Mouse (Mus musculus) neural tube, embryonic 14.5 days (tissue): ENCODE measurements around the gene Hydin. TPM values are rescaled to one million over a fixed set of nuclear protein-coding genes. Genes with fewer than 3 reads are reported as not detected.

ENCODE experiments used
- ATAC-seq: fragments of 200-750 bp; cut with Nextera tagmentation; 2 replicates; pipeline ENCODE4 v1.8.0; 2017; ENCODE audit warnings: low read depth, mild to moderate bottlenecking, moderate TSS enrichment, moderate library complexity
- H3K27ac ChIP-seq: fragments of 300-500 bp; sonication (generic); 2 replicates; pipeline ENCODE4 v1.5.1; 2014; ENCODE audit warnings: low read depth, mild to moderate bottlenecking, control low read depth, low read length, moderate library complexity, mixed read lengths
- H3K27me3 ChIP-seq: fragments of 300-500 bp; sonication (generic); 2 replicates; pipeline ENCODE4 v1.6.1; 2014; ENCODE audit warnings: low read length; ENCODE audit not compliant: control insufficient read depth, insufficient read depth
- H3K36me3 ChIP-seq: fragments of 300-500 bp; sonication (generic); 2 replicates; pipeline ENCODE4 v1.6.1; 2014; ENCODE audit warnings: low read length, mixed read lengths; ENCODE audit not compliant: control insufficient read depth, insufficient read depth
- H3K4me1 ChIP-seq: fragments of 300-500 bp; sonication (generic); 2 replicates; pipeline ENCODE4 v1.6.1; 2014; ENCODE audit warnings: low read length; ENCODE audit not compliant: control insufficient read depth, insufficient read depth
- H3K4me2 ChIP-seq: fragments of 300-500 bp; sonication (generic); 2 replicates; pipeline ENCODE4 v1.6.1; 2014; ENCODE audit warnings: mild to moderate bottlenecking, low read depth, low read length, control low read depth
- H3K4me3 ChIP-seq: fragments of 300-500 bp; sonication (generic); 2 replicates; pipeline ENCODE4 v1.5.1; 2014; ENCODE audit warnings: low read depth, low read length, control low read depth, mixed read lengths
- H3K9ac ChIP-seq: fragments of 300-500 bp; sonication (generic); replicated peaks from 2 replicates; pipeline ENCODE4 v1.6.1; 2014; ENCODE audit warnings: low read depth, mild to moderate bottlenecking, control low read depth, low read length, mixed read lengths
- H3K9me3 ChIP-seq: fragments of 300-500 bp; sonication (generic); 2 replicates; pipeline ENCODE4 v1.6.1; 2016; ENCODE audit warnings: low read length; ENCODE audit not compliant: control insufficient read depth
- WGBS: fragments of 180-500 bp; shearing (Covaris S2); extraction: QIAGEN DNeasy Blood & Tissue Kit; methylation state at CpG from one replicate; pipeline ENCODE4 v1.1.7; 2014; 5-methylcytosine and 5-hydroxymethylcytosine counted together
- polyA plus RNA-seq: library from polyadenylated mRNA; unstranded; fragments of >200 nt; fragmentation: Nextera tagmentation; extraction: Ambion mirVana; gene quantifications from 2 replicates; pipeline ENCODE4 v1.2.1, GENCODE M21; 2014

The Hydin gene
- polyA plus RNA-seq, 1 experiment from 2014 or later: 0.37 TPM

DNA sequence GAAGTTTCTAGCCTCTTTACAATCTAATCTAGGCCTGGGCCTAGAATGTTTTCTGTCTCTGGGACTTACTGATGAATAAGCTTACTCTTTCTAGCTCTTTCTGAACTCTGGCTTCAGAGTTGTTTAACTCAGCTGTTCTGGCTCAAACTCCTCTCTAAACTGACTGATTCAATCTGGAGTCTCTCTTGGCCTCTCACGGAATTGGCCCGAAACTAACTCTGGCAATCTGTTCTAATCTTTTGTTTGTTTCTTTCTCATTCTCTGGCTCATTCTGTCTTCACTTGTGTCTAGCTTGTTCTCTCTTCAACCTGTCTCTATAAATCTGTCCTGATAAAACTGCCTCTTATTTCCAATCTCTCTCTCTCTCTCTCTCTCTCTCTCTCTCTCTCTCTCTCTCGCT, 137.7 kb downstream of the Hydin start:
- no peak for ATAC-seq
- no peak overlapping the region for H3K9ac ChIP-seq

DNA sequence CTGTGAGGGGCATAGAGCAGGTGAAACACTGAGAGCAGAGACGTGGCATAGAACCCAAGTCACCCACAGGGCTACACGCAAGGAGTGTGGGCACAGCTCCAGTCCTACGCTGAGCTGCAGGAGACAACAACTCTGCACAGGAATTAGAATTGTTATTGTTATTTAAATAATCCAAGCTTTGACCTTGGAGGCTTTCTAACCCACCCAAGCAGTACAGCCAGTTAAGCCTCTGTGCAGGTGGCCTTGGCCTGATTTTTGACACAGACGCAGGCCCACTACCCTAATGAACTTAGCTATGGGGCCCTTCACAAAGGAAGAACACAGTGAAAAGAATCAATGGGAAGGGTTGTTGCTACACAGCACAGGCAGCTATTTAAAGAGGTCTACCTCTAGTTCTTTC, 148.3 kb downstream of the Hydin start:
- 67% methylated on average over 4 of the region's 4 CpGs for WGBS

More for the DNA sequence above, 137.7 kb downstream of the Hydin start:
- Histone ChIP-seq H3K36me3 (no peaks in the 10 kb centered on the region), H3K9me3 (no peaks in the 10 kb centered on the region), H3K4me2 (no peak overlapping the region), H3K27ac (no peak overlapping the region), H3K4me1 (no peaks in the 10 kb centered on the region), H3K27me3 (no peaks in the 10 kb centered on the region), H3K4me3 (no peak overlapping the region)
- 84% methylated on average over 3 of the region's 3 CpGs for WGBS

DNA sequence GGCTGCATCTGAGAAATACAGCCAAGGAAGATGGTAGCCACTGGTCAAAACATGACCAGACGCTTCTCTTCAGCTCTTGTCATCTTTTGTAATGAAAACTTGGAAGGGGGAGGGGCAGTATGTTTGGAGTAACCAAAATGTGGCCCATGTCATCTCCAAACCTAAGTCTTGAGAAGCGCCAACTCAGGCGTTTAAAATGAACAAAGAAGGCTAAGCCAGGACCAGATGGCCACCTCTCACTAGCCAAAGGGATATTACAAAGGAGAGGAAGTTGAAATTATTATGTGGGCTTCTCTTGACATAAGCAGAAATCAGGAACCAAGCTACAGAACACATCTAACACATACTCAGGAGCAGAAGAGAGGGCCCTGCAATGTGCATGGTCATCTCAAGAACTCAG, 150.2 kb downstream of the Hydin start:
- ATAC-seq: no peak
- no peaks in the 10 kb centered on the region for H3K36me3 ChIP-seq
- no peak overlapping the region for H3K4me3 ChIP-seq

More for the DNA sequence above, 148.3 kb downstream of the Hydin start:
- no peak overlapping the region for H3K4me3 ChIP-seq
- no peak overlapping the region for H3K4me2 ChIP-seq
- H3K4me1 ChIP-seq: no peaks in the 10 kb centered on the region
- H3K9ac ChIP-seq: no peak overlapping the region
- no peaks in the 10 kb centered on the region for H3K9me3 ChIP-seq
- no peaks in the 10 kb centered on the region for H3K27me3 ChIP-seq
- H3K27ac ChIP-seq: no peak overlapping the region
- H3K36me3 ChIP-seq: no peaks in the 10 kb centered on the region
- ATAC-seq: no peak

DNA sequence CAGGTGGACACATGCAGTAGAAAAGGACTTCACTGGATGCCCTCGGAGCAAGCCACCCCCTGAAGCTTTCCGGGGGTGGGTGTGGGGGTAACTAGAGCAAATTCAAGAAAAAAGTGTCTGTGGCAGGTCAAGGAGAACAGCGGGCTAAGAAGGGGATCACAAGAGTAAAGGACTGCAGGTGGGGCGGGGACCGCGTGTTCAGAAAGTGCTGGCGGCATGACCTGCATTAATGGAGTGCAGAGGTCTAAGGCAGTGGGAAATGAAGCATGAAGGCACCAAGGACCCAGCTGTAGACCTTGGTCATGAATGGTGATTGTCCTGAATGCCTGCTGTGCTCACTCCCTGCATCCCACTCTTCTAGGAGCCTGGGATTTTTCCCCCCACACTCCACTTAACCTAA, 151.0 kb downstream of the Hydin start:
- H3K27ac ChIP-seq: no peak overlapping the region
- 86% methylated on average over 7 of the region's 7 CpGs for WGBS
- H3K4me1 ChIP-seq: no peaks in the 10 kb centered on the region
- H3K27me3 ChIP-seq: no peaks in the 10 kb centered on the region
- no peaks in the 10 kb centered on the region for H3K36me3 ChIP-seq
- ATAC-seq: no peak
- H3K9me3 ChIP-seq: no peaks in the 10 kb centered on the region
- H3K4me2 ChIP-seq: no peak overlapping the region
- H3K9ac ChIP-seq: no peak overlapping the region
- no peak overlapping the region for H3K4me3 ChIP-seq

More for the DNA sequence above, 150.2 kb downstream of the Hydin start:
- Histone ChIP-seq H3K9ac (no peak overlapping the region), H3K27ac (no peak overlapping the region), H3K4me2 (no peak overlapping the region), H3K27me3 (no peaks in the 10 kb centered on the region), H3K9me3 (no peaks in the 10 kb centered on the region), H3K4me1 (no peaks in the 10 kb centered on the region)
- 89% methylated on average over 3 of the region's 3 CpGs for WGBS

DNA sequence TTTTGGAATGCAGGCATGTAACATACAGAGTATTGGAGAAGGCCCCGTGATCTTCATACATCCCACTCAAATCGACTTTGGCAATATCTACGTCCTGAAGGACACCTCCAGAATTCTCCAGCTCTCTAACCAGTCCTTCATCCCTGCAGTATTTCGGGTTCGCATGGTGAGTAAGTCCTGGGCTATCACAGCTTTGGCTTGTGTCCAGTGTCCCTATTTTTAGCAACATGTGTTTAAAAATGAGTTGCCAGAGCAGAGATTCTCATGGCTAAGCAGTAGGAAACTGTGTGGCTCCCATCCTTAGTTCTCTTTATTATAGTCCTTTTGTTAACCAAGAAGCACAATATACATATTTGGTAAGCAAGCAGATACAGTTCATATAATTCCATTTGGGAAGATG, 152.9 kb downstream of the Hydin start:
- Histone ChIP-seq H3K4me1 (no peaks in the 10 kb centered on the region), H3K9ac (no peak overlapping the region), H3K9me3 (no peaks in the 10 kb centered on the region), H3K36me3 (no peaks in the 10 kb centered on the region), H3K27ac (no peak overlapping the region), H3K27me3 (no peaks in the 10 kb centered on the region), H3K4me2 (no peak overlapping the region), H3K4me3 (no peak overlapping the region)
- ATAC-seq: no peak
- 92% methylated on average over 5 of the region's 5 CpGs for WGBS

DNA sequence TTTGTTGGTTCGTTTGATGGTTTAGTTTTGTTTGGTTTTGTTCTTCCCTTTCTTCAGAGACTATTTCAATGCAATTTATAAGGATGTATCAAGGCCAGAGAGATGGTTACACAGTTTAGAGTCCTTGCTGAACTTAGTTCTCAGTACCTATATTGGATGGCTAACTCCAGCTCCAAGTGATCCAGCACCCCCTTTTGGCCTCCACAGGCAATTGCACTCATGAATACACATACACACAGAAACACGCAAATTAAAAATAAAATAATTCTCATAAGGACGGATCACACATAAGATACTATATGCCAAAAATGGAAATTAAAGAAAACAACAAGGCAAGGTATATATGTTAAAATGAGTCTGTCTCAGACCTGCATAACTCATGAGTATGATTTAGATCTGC, 153.4 kb downstream of the Hydin start:
- Histone ChIP-seq H3K27me3 (no peaks in the 10 kb centered on the region), H3K27ac (no peak overlapping the region), H3K9me3 (no peaks in the 10 kb centered on the region), H3K4me3 (no peak overlapping the region), H3K9ac (no peak overlapping the region), H3K4me2 (no peak overlapping the region), H3K36me3 (no peaks in the 10 kb centered on the region), H3K4me1 (no peaks in the 10 kb centered on the region)
- no peak for ATAC-seq
- 93% methylated on average over 3 of the region's 3 CpGs for WGBS

DNA sequence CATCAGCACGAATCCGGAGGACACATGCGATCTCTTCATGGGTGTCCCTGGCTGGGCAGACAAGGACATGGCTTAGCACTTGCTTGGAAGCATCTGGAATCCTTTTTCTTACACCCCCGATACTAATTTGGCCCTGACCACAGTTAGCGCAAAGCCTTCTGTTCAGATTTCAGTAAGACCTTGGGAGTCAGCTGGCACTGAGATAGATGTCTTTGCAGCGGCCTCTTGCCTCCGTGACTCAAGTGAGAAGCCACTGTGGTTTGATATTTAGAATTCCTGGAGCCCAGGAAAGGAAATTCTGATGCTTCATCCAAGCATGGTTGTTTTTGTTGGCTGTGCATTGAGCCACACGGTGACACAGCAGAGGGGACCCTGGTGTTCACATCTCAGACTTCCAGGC, 157.4 kb downstream of the Hydin start:
- Histone ChIP-seq H3K4me2 (no peak overlapping the region), H3K27me3 (no peaks in the 10 kb centered on the region), H3K27ac (no peak overlapping the region), H3K9me3 (no peaks in the 10 kb centered on the region), H3K4me3 (no peak overlapping the region), H3K36me3 (no peaks in the 10 kb centered on the region), H3K4me1 (no peaks in the 10 kb centered on the region), H3K9ac (no peak overlapping the region)
- ATAC-seq: no peak
- 89% methylated on average over 8 of the region's 8 CpGs for WGBS

DNA sequence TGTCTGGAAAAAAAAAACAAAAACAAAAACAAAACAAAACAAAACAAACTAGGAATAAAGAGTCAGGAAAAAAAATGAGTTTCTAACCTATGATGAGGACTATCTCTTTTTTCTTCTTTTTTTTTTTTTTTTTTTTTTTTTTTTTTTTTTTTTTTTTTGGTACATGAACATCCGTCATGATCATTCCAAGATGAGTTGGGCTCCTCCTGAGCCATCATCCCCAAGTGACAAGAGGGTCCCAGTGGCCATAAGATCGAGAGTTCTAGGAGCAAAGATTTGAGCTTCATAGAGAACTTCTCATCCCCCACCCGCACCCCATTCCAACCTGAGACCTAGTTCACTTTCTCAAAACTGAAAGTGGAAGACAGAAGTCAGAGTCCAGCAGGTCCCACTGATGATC, 164.6 kb downstream of the Hydin start:
- Histone ChIP-seq H3K27ac (no peak overlapping the region), H3K27me3 (no peaks in the 10 kb centered on the region), H3K9ac (no peak overlapping the region), H3K36me3 (no peaks in the 10 kb centered on the region), H3K4me1 (no peaks in the 10 kb centered on the region), H3K4me3 (no peak overlapping the region), H3K9me3 (no peaks in the 10 kb centered on the region), H3K4me2 (no peak overlapping the region)
- WGBS: 97% methylated on average over 3 of the region's 3 CpGs
- no peak for ATAC-seq

DNA sequence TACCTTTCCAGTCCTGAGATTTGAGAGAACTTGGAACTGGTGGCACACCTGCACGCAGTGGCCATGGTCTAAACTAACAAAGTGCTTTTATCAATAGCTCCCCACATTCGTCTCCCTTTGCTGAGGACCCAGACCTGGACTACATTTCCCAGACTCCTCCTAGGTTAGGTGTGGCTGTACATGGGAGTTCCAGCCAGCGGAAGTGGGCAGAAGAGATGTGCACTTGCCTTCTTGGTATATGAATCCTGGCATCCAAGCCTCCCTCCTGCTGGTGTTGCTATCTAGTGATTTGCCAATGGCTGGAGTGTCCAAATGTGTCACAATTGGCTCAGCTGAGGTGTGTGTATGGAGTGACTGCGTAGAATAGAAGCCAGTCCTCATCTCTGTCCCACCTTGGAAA, 173.8 kb downstream of the Hydin start:
- Histone ChIP-seq H3K4me2 (no peak overlapping the region), H3K4me1 (no peaks in the 10 kb centered on the region), H3K36me3 (no peaks in the 10 kb centered on the region), H3K9ac (no peak overlapping the region), H3K4me3 (no peak overlapping the region), H3K27me3 (no peaks in the 10 kb centered on the region), H3K27ac (no peak overlapping the region), H3K9me3 (no peaks in the 10 kb centered on the region)
- 74% methylated on average over 4 of the region's 4 CpGs for WGBS
- no peak for ATAC-seq

DNA sequence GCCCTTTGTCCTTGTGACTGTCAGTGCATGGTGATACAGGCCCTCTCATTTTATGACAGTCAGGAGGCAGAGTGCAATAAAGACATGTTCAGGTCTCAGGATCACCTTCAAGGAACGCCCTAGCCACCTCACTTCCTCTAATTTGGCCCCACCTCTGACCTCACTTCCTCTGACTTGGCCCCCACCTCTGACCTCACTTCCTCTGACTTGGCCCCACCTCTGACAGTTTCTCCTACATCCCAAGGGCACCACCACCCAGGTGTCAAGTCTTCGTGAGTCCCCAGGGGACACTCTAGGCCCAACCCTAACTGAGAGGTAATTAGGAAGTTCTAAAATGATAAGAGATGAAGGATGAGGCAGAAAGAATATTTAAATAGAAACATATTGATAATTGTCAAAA, 177.5 kb downstream of the Hydin start:
- no peak overlapping the region for H3K9ac ChIP-seq

More for the DNA sequence above, 177.5 kb downstream of the Hydin start:
- Histone ChIP-seq H3K36me3 (no peaks in the 10 kb centered on the region), H3K4me3 (no peak overlapping the region), H3K4me2 (no peak overlapping the region), H3K27ac (no peak overlapping the region), H3K4me1 (no peaks in the 10 kb centered on the region), H3K27me3 (no peaks in the 10 kb centered on the region), H3K9me3 (no peaks in the 10 kb centered on the region)
- ATAC-seq: no peak
- 82% methylated on average over 2 of the region's 2 CpGs for WGBS
